Mouse (Mus musculus) E14TG2a.4 (cell line): ENCODE results near the gene Dtx2.

Experiments used
- CTCF ChIP-seq: conservative IDR thresholded peaks from 2 replicates; pipeline ENCODE4 v1.5.1; 2014; ENCODE audit warnings: low read length
- NANOG ChIP-seq: IDR thresholded peaks from 2 replicates; pipeline ENCODE4 v1.6.1; 2014; ENCODE audit warnings: borderline replicate concordance, low read length, mixed read lengths

DNA sequence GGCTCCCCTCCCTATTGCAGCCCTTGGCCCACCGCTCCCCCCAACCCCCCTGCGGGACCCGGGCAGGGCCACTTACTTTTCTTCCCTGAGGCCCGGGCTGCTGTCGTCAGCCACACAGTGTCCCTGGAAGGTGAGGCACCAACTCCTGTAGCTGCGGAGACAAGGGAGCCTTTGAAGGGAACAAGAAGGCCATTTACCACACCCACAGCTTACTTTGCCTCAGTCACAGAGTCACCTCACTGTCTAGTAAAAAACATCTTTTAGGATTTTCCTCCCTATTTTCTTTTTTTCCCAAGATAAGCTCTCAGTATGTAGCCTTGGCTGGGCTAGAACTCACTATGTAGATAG is 31.3 kb upstream of the Dtx2 start:
- TF ChIP-seq CTCF = no peak
- TF ChIP-seq NANOG = no peak
